Mouse (Mus musculus) spleen, postnatal 4 days (tissue): Measurements from ENCODE around the gene Adap1.

ENCODE experiments used
- DNase-seq, 2 experiments: peaks; one replicate each; pipeline ENCODE4 v3.0.0; 2022; ENCODE audit warnings: low spot score in 2 of 2

Adap1 gene

GRCm38 (mm10) chr5:139325395-139325966, at the start of gene Adap1:
TSS of gene Adap1 (minus strand) at chr5:139325622.
- peak; percentile 56 to 85 for DNase-seq

- no peak for DNase-seq
Measured at GRCm38 (mm10) chr5:139374841-139375240, 49.4 kb upstream of the Adap1 start.

GRCm38 (mm10) chr5:139373889-139374444, 48.5 kb upstream of the Adap1 start:
- DNase-seq, result no peak

- DNase-seq, result no peak
Measured at GRCm38 (mm10) chr5:139373126-139373525, 47.7 kb upstream of the Adap1 start.

GRCm38 (mm10) chr5:139371631-139372401, 46.4 kb upstream of the Adap1 start:
- peak; percentile 92 to 96 for DNase-seq

GRCm38 (mm10) chr5:139371118-139371517, 45.7 kb upstream of the Adap1 start:
- DNase-seq, result no peak

GRCm38 (mm10) chr5:139370336-139370735, 44.9 kb upstream of the Adap1 start:
- DNase-seq, result no peak

- DNase-seq, result no peak
Measured at GRCm38 (mm10) chr5:139368638-139369320, 43.4 kb upstream of the Adap1 start.

- DNase-seq, result peak; percentile 68 to 77
Measured at GRCm38 (mm10) chr5:139367884-139368458, 42.5 kb upstream of the Adap1 start.

GRCm38 (mm10) chr5:139366484-139366883, 41.1 kb upstream of the Adap1 start:
- DNase-seq, result no peak

- no peak for DNase-seq
Measured at GRCm38 (mm10) chr5:139365827-139366226, 40.4 kb upstream of the Adap1 start.

- no peak for DNase-seq
Measured at GRCm38 (mm10) chr5:139364911-139365571, 39.6 kb upstream of the Adap1 start.

- peak; percentile 87 to 98 for DNase-seq
Measured at GRCm38 (mm10) chr5:139364260-139364910, 39.0 kb upstream of the Adap1 start.

- no peak for DNase-seq
Measured at GRCm38 (mm10) chr5:139363858-139364257, 38.4 kb upstream of the Adap1 start.

GRCm38 (mm10) chr5:139359244-139359643, 33.8 kb upstream of the Adap1 start:
- DNase-seq, result no peak

- peak in 1 of 2 experiments; percentile 50 for DNase-seq
Measured at GRCm38 (mm10) chr5:139358653-139359052, 33.2 kb upstream of the Adap1 start.

- peak; percentile 77 to 90 for DNase-seq
Measured at GRCm38 (mm10) chr5:139355235-139355772, 29.9 kb upstream of the Adap1 start.

- no peak for DNase-seq
Measured at GRCm38 (mm10) chr5:139353946-139354345, 28.5 kb upstream of the Adap1 start.

GRCm38 (mm10) chr5:139353496-139353895, 28.1 kb upstream of the Adap1 start:
- DNase-seq, result peak; percentile 58 to 88

- DNase-seq, result no peak
Measured at GRCm38 (mm10) chr5:139352317-139352716, 26.9 kb upstream of the Adap1 start, which contains the start of gene Cyp2w1. TSS of gene Cyp2w1 (plus strand) at chr5:139352617.

GRCm38 (mm10) chr5:139351628-139352027, 26.2 kb upstream of the Adap1 start:
- no peak for DNase-seq
